Mouse (Mus musculus) adrenal gland, adult 8-10 months (tissue): ENCODE results near the gene Cnksr2. TPM values are rescaled to one million over a fixed set of nuclear protein-coding genes. Genes with fewer than 3 reads are reported as not detected.

Source experiments
- DNase-seq: peaks from one replicate; pipeline ENCODE4 v3.0.0; 2022
- total RNA-seq, 4 experiments: library from RNA; stranded (reverse); gene quantifications; 2 replicates each; pipeline ENCODE4 v1.2.4; 2022

Gene Cnksr2
- 10 to 100 TPM in 2 of 4 experiments, 1 to 10 TPM in 2; 6.3 to 12.3 (median 8.8) TPM for total RNA-seq

DNA sequence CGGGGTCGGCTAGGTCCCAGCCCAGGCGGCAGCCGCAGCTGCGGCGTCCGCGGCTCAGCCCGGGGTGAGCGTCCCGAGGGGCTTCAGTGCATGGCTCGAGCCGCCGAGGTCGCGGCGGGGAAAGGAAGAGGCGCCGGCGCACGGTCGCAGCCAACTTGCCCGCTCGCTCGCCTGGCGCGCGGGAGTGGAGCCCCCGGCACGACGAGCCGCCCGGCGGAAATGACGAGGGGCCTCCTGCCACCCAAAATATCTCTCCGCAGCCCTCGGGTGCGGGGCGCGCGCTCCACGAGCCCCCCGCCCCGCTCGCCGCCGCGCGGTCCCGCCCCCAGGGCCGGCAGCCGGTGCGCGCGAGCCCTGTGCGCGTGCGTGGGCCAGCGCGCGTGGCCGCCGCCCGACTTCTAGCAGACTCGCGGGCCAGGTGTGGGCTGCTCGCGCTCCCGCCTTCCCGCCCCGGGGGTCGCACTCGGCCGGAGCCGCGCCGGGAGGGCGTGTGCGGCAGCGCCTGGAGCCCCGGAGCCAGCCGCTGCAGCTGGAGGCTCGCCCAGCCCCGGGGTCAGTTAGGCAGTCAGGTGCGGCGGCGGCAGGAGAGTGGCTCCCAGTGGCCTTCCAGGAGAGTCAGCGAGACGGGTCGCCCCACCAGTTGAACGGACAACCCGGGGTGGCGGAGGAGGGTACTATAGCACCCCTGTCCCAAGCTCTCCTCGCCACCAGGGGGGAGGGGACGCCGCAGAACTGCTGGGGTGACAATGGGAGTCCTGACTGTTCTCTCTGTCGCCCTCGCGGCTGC is at the start of gene Cnksr2:
TSS of gene Cnksr2 (minus strand) at position 238 of the 787 bp plus-strand sequence.
- DNase-seq = no peak

DNA sequence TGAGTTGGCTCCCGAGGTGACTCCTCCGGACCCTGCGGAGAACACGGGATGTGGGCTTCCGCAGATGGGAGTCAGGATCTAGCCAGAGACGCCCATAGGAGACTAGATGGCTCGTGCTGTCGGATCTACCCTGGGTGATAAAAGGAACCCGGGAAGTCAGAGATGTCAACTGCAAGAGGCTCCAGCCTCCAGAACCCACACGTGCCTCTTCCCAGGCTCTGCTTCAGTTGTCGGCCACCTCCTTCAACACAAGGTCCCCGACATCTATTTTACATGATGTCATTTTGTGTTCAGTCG is 698 bp upstream of the Cnksr2 start:
- DNase-seq = no peak

- DNase-seq = no peak
Observed at GRCm38 (mm10) chrX:158042255-158043056, 638 bp downstream of the Cnksr2 start.

DNA sequence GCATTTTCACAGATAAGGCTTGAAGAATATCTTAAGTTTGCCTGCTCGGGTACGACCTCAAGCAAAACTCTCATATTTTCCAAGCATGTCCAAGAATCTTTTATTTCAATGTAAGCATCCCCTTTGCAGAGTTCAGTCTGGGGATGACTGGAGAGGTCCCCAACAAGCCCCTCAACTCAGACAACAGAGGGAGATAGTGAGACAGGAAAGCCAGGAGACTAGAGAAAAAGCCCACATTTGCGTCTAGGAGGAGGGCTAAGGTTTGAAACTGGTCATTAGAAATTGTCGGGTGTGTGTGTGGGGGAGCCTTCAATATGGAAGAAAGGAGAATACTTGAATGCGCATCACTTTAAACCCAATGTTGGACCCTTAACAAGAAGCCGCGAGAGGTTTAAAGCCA is 1.4 kb downstream of the Cnksr2 start:
- no peak for DNase-seq

DNA sequence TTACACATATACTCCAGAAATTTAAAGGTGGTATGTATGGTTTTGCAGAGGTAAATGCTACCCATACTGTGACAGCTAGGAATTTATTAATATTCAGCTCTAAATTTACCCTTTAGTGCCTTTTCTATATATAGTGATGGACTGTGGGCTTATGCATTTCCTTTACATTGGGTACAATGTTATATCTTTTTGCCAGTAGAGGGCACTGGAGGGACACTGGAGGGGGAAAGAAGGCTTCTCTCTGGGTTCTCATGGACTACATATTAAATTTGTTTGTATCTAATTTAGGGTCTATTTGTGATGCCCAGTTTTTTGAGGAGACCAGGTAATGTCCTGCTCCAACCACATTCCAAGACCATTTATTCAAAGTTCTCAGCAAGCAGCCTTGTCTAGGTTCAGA is 91.4 kb downstream of the Cnksr2 start:
- no peak for DNase-seq

GRCm38 (mm10) chrX:157949256-157949655 is 93.8 kb downstream of the Cnksr2 start:
- no peak for DNase-seq

DNA sequence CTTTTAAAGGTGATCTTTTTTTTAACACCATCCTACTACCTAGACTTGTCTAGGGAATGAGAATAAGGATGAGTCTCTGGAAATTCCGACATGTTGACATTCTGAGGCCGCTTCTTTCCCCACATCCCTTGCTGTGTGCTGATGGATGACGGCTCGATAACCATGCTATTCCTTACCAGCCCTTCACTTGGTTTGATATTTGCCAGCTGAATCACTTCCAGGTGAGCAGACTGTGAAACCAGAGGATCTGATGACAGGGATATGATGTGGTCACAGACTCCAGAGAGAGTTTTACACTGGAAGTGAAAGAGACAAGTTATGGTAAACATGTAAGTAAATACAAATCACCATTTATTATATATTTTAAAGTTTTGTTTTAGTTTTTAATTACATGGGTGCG is 98.0 kb downstream of the Cnksr2 start:
- DNase-seq = no peak

DNA sequence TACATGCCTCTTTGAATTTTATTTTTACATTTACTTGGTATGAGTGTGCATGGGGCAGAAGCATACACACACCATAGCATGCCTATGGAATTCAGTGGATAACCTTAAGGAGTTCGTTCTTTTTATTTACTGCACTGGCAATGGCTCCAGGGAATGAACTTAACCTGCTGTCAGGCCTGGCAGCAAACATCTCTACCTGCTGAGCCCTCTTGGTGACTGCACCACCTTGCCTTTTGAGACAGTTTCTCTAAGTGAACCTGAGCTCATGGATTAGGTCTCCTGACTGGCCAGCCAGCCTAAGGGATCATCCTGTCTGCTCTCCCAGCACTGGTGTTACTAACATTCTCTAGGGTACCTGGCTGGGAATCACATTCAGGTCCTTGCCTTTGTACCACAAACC is 106.5 kb downstream of the Cnksr2 start:
- DNase-seq = no peak

DNA sequence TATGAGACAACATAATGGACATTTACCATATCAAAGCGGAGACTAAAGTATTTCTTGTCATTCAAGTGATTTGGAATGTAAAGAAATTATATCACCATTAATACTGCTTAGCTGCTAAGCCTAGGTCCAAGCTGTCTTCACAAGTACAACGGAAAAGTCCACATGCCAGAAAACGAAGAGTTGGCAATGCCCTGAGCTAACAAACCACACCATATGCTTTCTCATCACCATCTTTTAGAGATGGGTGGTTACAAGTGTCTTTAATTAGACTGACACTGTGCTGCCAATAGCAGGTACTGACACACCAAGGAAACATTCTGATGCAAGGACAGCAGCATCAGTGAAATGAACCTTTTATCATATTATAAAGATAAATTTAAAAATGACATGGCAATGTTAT is 123.0 kb downstream of the Cnksr2 start:
- no peak for DNase-seq

DNA sequence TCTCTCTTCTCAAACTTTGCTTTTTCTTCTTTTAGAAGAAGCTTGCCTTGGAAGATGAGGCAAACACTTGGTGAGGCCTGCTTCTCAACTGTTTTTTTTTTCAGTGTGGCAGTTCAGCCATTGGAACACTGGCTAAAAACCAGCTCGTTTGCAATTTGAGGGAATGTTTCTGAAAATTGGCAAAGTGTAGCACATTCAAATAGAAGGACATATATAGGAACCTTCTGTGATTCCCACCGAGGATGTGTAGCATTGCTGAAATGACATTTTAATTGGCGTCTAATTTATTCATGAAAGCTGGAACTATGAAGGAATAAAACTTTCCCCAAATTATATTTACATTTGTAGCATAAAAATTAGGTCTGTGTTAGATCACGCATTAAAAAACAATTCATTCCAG is 213.1 kb downstream of the Cnksr2 start:
- no peak for DNase-seq

DNA sequence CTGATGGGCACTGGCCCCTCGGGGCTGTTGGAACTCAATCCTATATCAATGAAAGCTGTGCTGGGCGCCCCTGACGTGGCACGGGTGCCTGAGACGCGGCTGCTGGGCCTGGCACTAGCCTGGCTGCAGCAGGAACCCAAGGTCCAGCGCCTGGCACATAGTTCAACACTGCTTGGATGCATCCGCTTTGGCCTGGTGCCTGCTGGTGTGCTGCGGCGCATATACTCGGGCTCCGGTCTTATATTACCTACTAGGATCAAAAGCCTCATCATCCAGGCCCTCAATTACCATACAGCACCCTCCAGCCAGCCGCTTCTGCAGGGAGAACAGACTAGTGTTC is 224.2 kb downstream of the Cnksr2 start:
- DNase-seq = no peak

- no peak for DNase-seq
Observed at GRCm38 (mm10) chrX:157818207-157818920, 224.7 kb downstream of the Cnksr2 start, which contains the start of gene Klhl34. Gene Klhl34, plus strand, starts transcription at chrX:157818435.

- no peak for DNase-seq
Observed at GRCm38 (mm10) chrX:157817571-157818206, 225.4 kb downstream of the Cnksr2 start.

GRCm38 (mm10) chrX:157809721-157810120 is 233.4 kb downstream of the Cnksr2 start:
- DNase-seq = no peak

- no peak for DNase-seq
Observed at GRCm38 (mm10) chrX:157801669-157802068, 241.4 kb downstream of the Cnksr2 start.

Other genes starting within 250 kb of the Cnksr2 start
- under 1 TPM in 1 of 4 experiments, not detected in 3; 0.13 TPM for gene Klhl34, start 224.9 kb downstream of the Cnksr2 start, total RNA-seq